Mouse (Mus musculus) liver, adult 2 months (tissue): ENCODE measurements at regions not wholly inside any gene's neighbourhood (a gene's known extent, or its start where the extent isn't known, plus 50 kb on each side); places are given as distances from the start of the nearest gene placed in this dataset.

Source experiments
- DNase-seq: peaks from one replicate; pipeline ENCODE4 v3.0.0-alpha.2; 2011; ENCODE audit warnings: low read depth, low spot score; ENCODE audit errors: extremely low read depth
- H3K27ac ChIP-seq: fragments of 200-500 bp; replicated peaks from 2 replicates; pipeline ENCODE4 v1.5.1; 2012; ENCODE audit warnings: low read depth, mild to moderate bottlenecking, control low read depth, inconsistent platforms, low read length; ENCODE audit not compliant: insufficient read depth
- H3K27me3 ChIP-seq: fragments of 200-500 bp; 2 replicates; pipeline ENCODE4 v1.6.1; 2012; ENCODE audit warnings: mild to moderate bottlenecking, moderate library complexity, low read length, inconsistent platforms; ENCODE audit not compliant: control insufficient read depth, insufficient read depth
- H3K36me3 ChIP-seq: fragments of 200-500 bp; 2 replicates; pipeline ENCODE4 v1.6.1; 2012; ENCODE audit warnings: low read length, inconsistent platforms; ENCODE audit not compliant: control insufficient read depth, insufficient read depth
- H3K4me1 ChIP-seq: fragments of 200-500 bp; 2 replicates; pipeline ENCODE4 v1.6.1; 2011; ENCODE audit warnings: low read length; ENCODE audit not compliant: control insufficient read depth, insufficient read depth
- H3K4me3 ChIP-seq: fragments of 200-500 bp; 2 replicates; pipeline ENCODE4 v1.5.1; 2011; ENCODE audit warnings: low read depth, mild to moderate bottlenecking, control low read depth, low read length, moderate library complexity; ENCODE audit not compliant: insufficient read depth
- H3K79me2 ChIP-seq: fragments of 200-500 bp; 2 replicates; pipeline ENCODE4 v1.6.1; 2012; ENCODE audit warnings: inconsistent platforms, mild to moderate bottlenecking, low read length, moderate library complexity; ENCODE audit not compliant: control insufficient read depth, insufficient read depth
- H3K9ac ChIP-seq: fragments of 200-500 bp; 2 replicates; pipeline ENCODE4 v1.6.1; 2012; ENCODE audit warnings: low read depth, mild to moderate bottlenecking, control low read depth, inconsistent platforms, low read length
- CTCF ChIP-seq: fragments of 200-500 bp; IDR thresholded peaks from 2 replicates; pipeline ENCODE4 v1.5.1; 2011; ENCODE audit warnings: low read depth, low read length, control low read depth
- POLR2A ChIP-seq: fragments of 200-500 bp; IDR thresholded peaks from 2 replicates; pipeline ENCODE4 v1.6.1; 2011; ENCODE audit warnings: low read length, control low read depth; ENCODE audit not compliant: insufficient read depth; ENCODE audit errors: extremely low read depth
- WGBS: fragments of 180-500 bp; shearing (Covaris S2); methylation state at CpG from one replicate; pipeline ENCODE4 v1.1.7; 2018; 5-methylcytosine and 5-hydroxymethylcytosine counted together

DNA sequence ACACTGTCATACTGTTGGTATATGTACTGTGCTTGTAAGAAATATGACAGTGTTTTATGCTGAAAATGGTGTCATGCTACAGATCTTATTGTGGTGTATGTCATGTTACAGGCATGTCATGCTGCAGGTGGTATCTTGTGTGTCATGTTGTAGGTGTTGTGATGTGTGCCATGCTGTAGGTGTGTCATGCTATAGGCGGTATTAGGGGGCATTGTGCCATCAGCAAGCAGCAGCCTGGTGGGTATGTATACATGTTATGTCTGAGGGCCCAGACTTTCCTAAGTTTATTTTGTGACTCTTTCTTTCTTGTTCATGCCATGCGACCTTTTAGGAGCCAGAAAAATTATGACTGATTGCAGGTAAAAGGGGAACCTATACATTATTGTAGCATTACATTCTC, 134.7 kb upstream of the Foxa2 start:
- WGBS: 93% methylated on average over 2 of the region's 2 CpGs
- H3K4me1 ChIP-seq: no peaks in the 10 kb centered on the region
- no peaks in the 10 kb centered on the region for H3K36me3 ChIP-seq
- H3K27ac ChIP-seq: no peak overlapping the region
- no peak for DNase-seq
- TF ChIP-seq CTCF (no peak), POLR2A (no peak)
- H3K27me3 ChIP-seq: no peaks in the 10 kb centered on the region; the same call in 1 of the 2 replicates
- H3K4me3 ChIP-seq: no peak overlapping the region
- no peaks in the 10 kb centered on the region for H3K79me2 ChIP-seq
- H3K9ac ChIP-seq: no peak overlapping the region

DNA sequence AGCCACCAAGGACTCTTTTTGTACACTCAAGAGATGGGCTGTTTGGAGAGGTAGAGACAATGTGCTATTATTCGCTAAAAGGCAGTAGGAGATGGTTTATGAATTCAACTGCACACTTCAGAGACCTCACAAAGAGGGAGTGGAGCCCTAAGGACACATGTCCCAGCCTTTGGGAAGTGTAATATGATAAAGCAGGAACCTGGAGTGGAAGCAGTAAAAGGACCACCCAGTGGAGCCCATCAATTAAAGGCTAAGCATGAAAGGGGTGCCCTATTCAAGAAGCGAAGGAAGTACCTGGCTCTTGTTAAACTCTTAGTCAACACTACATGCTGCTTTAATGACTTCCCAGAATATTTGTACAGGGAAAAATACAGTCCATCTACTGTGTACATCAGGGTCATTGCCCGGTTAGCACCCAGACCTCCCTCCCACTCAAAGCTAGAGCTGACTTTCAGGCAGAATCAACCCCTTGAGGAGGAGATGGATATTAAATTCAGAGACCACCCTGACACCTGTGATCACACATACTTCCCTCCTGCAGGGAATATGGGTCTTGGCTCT, 135.8 kb upstream of the Foxa2 start:
- H3K4me1 ChIP-seq: no peaks in the 10 kb centered on the region
- DNase-seq: no peak
- H3K4me3 ChIP-seq: no peak overlapping the region
- WGBS: 84% methylated on average over 3 of the region's 3 CpGs
- no peak overlapping the region for H3K27ac ChIP-seq
- no peaks in the 10 kb centered on the region; the same call in 1 of the 2 replicates for H3K27me3 ChIP-seq
- no peaks in the 10 kb centered on the region for H3K36me3 ChIP-seq
- no peaks in the 10 kb centered on the region for H3K79me2 ChIP-seq
- H3K9ac ChIP-seq: no peak overlapping the region
- TF ChIP-seq CTCF: no peak
- TF ChIP-seq POLR2A: no peak

DNA sequence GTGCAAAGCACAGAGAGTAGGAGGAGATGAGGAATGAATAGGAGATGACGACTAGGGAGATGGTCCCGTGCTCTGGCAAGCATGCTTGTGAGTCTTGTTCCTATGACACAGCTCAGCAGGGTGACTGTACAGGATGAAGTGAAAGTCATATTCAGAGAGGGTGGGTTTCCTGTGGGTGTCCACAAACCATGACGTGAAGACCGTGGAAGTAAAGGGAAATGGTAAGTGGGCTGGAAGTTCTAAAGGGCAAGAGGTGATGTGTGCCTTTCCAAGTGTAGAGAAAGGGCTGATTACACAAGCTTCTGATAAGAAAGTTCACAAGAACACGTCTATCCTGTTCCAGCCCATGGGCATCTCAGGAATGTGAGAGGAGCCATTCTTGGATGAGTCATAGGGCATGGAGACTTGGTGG, 138.0 kb upstream of the Foxa2 start:
- 32% methylated on average over 5 of the region's 5 CpGs for WGBS
- DNase-seq: no peak
- Histone ChIP-seq H3K4me3 (no peak overlapping the region), H3K27me3 (no peaks in the 10 kb centered on the region), H3K4me1 (no peaks in the 10 kb centered on the region), H3K79me2 (no peaks in the 10 kb centered on the region), H3K27ac (no peak overlapping the region), H3K9ac (no peak overlapping the region), H3K36me3 (no peaks in the 10 kb centered on the region)
- no peak for TF ChIP-seq CTCF
- TF ChIP-seq POLR2A: no peak

DNA sequence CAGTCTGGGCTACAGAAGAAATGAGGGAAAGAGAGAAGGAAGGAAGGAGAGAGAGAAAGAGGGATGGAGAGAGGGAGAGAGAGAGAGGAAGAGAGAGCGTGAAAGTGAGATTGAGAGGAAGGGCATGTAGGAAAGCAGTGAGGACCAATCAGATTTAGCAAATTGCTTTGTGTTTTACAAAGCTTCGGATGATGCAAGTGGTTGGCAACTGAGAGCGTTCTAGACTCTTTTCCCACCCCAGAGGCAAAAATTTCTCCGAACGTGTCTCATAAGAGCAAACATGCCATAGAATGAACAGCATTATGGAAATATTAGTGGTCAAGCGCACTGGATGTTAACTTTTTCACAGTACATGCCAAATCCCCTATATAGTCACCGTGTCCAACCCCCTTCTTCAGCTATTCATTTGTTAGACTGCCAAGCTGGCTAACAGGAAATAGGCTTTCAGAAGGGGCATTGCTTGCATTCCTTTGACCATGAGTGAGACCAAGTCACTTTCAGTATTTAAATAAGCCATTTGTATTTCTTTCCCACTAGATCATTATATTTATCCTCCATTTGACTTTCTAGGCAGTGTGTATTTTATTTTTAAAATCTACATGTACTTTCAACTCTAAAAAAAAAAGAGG, 139.7 kb upstream of the Foxa2 start:
- 83% methylated on average over 7 of the region's 7 CpGs for WGBS
- no peak overlapping the region for H3K27ac ChIP-seq
- no peak overlapping the region for H3K9ac ChIP-seq
- H3K4me3 ChIP-seq: no peak overlapping the region
- H3K79me2 ChIP-seq: no peaks in the 10 kb centered on the region
- no peaks in the 10 kb centered on the region for H3K36me3 ChIP-seq
- no peak for TF ChIP-seq CTCF
- no peak for TF ChIP-seq POLR2A
- DNase-seq: no peak
- no peaks in the 10 kb centered on the region for H3K27me3 ChIP-seq
- no peaks in the 10 kb centered on the region for H3K4me1 ChIP-seq

DNA sequence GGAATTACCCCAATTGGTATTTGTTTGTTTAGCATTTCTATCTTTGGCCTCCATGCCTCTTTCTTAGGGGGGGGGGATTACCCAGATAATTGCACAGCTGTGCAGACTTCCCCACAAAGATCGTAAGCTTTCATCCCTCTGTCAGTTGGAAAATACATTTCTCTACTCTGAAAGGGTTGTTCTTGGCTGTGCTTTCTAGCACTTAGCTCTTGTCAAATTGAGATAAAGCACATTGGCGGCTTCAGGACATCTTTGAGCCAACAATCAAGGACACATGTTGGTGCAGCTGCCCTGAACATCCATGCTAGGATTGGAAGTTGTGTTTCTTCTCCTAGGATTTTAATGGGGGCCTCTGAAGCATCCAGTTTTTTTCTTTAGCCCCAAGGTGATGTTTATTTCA, 142.1 kb upstream of the Foxa2 start:
- TF ChIP-seq CTCF (no peak), POLR2A (no peak)
- Histone ChIP-seq H3K4me1 (no peaks in the 10 kb centered on the region), H3K27ac (no peak overlapping the region), H3K27me3 (no peaks in the 10 kb centered on the region), H3K79me2 (no peaks in the 10 kb centered on the region), H3K36me3 (no peaks in the 10 kb centered on the region), H3K9ac (no peak overlapping the region), H3K4me3 (no peak overlapping the region)
- WGBS: 68% methylated on average over 2 of the region's 2 CpGs
- DNase-seq: no peak

DNA sequence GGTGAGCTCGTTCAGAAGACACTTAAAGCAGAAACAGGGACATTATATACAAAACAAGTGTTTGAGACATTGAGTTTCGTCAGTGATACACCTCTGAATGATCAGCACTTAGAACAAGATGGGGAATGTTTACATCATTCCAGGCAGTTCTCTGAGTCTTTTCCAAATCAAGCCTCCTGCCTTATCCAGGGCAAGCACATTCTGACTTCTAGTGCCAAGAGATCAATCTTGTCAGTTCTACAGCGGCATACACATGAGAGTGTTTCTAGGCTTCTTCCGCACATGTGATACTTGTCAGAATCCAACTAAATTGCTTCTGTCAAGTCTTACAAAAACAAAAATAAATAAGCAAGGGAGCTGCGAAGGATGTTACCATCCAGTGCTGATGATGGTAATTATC, 142.5 kb upstream of the Foxa2 start:
- Histone ChIP-seq H3K9ac (no peak overlapping the region), H3K79me2 (no peaks in the 10 kb centered on the region), H3K27me3 (no peaks in the 10 kb centered on the region), H3K4me1 (no peaks in the 10 kb centered on the region), H3K36me3 (no peaks in the 10 kb centered on the region), H3K27ac (no peak overlapping the region), H3K4me3 (no peak overlapping the region)
- no peak for DNase-seq
- no peak for TF ChIP-seq CTCF
- TF ChIP-seq POLR2A: no peak
- 66% methylated on average over 5 of the region's 5 CpGs for WGBS
